Mouse (Mus musculus) heart, postnatal 0 days (tissue): Measurements from ENCODE around the gene Wdr38.

Source experiments
- CTCF ChIP-seq: IDR thresholded peaks from 2 replicates; pipeline ENCODE4 v1.5.1; 2016; ENCODE audit warnings: antibody characterized with exemption, control low read depth, low read depth
- EP300 ChIP-seq: IDR thresholded peaks from 2 replicates; pipeline ENCODE4 v1.6.1; 2016; ENCODE audit warnings: antibody characterized with exemption, low read depth

DNA sequence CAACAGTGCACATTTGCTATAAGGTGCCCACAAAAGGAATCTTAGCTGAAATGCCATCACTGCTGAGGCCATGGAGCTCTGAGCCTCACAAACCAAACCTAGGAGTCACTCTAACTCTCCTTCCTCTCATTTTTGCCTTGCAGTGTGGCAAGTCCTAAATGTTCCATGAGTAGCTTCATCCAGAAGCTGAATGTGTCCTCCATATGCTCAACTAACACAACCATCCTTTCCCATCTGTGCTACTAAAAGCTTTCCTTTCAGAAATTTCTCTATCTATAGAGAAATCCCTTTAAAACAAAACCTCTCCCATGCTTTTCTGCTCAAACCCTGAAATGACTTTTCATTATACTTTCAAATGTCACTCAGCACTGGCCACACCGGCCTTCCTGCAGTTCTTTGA, 34.3 kb downstream of the Wdr38 start:
- TF ChIP-seq CTCF = no peak
- TF ChIP-seq EP300 = no peak
